Mouse (Mus musculus): ENCODE measurements around the gene Mn1.

DNA sequence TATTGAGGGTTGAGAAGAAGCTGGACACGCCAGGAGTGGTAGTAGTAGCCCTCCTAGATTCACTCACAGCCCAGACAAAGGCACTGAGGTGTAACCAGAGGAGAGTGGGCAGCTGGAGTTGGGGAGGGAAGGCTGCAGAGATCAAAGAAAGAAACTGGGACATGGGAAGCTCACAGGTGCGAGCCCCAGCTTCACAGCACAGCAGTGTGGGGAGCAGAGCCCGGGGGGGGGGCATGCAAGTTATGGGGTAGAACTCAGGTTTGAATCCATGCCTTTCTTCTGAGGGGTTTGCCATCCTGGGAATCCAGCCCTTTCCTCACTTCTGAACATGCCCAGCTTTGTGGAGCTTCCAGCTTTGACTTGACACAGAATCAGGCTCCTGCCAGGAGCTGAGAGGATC, 82.9 kb downstream of the Mn1 start:
- TF ChIP-seq CTCF (IDR thresholded peaks at IDR 0.05; ENCODE audit: borderline replicate concordance, insufficient read depth, low read length) (no peak), POLR2A (IDR thresholded peaks at IDR 0.05; ENCODE audit: low read depth, low read length) (no peak)
